Mouse (Mus musculus) gastrocnemius, adult 18-20 months (tissue): ENCODE measurements around the gene Gcnt3. TPM values are rescaled to one million over a fixed set of nuclear protein-coding genes. Genes with fewer than 3 reads are reported as not detected.

Source experiments
- DNase-seq: peaks from one replicate; pipeline ENCODE4 v3.0.0; 2021; ENCODE audit warnings: low spot score
- long read RNA-seq, 2 experiments: library from polyadenylated mRNA; stranded (forward); transcript quantifications; one replicate each; pipeline ENCODE4 v2.0.0; 2021
- total RNA-seq, 2 experiments: library from RNA; stranded (reverse); gene quantifications; 2 replicates each; pipeline ENCODE4 v1.2.3; 2021

Gcnt3 gene
- total RNA-seq: not detected
- long read RNA-seq, experiment 1: 0 reads
- long read RNA-seq, experiment 2: 0 reads

DNA sequence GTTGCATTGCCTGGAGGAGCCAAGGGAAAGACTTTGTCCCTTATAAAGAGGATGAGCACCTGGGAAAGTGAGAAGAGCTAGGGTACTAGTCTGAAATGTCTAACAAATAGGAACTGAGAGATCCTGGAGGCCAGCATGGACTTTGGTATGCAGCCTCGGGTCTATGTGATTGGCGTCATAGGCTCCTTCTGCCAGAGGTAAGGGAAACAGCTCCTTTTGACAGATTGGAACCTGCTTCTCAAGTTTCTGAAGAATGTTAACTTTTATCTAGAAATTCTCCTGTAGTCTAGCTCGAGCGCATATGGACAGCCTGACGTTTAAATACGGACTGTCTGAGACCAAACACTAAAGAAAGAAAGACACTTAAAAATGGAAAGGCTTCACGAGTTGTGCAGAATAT lies at the start of gene Gcnt3:
Gene Gcnt3, minus strand, starts transcription at position 101 of the 400 bp plus-strand sequence.
- DNase-seq: no peak

DNA sequence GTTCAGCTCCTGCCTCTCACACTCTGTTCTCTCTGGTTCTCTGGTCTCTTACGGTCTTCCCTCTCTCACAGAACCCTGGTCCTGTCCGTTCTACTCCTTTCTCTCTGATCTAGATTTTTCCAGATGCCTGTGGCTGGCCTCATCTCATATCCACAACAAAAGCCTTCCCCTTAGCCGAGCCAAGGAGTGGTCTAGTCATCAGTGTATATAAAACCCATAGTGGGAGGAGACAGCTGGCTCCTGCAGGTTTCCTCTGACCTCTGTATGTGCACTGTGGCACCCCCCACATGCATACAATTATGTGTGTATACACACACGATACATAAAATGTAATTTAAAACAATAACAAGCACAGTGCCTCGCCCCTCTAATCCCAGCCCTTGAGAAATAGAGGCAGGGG lies 49.5 kb upstream of the Gcnt3 start:
- no peak for DNase-seq

DNA sequence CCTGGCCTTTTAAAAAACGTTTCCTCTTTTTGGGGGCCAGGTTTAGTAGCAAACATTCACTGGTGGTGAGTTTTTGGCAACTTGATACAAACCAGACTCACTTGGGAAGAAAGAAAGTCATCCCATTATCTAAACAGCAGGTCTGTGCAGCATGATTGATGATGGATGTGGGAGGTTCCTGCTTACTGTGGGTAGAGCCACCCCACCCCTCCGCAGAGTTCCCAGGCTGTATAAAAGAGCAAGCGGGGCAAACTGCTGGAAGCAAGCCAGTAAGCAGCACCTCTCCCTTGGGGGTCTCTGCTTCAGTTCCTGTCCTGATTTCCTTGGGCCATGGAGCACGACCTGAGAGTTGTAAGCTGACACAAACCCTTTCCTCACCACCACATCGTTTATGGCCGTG lies 48.2 kb upstream of the Gcnt3 start:
- no peak for DNase-seq

DNA sequence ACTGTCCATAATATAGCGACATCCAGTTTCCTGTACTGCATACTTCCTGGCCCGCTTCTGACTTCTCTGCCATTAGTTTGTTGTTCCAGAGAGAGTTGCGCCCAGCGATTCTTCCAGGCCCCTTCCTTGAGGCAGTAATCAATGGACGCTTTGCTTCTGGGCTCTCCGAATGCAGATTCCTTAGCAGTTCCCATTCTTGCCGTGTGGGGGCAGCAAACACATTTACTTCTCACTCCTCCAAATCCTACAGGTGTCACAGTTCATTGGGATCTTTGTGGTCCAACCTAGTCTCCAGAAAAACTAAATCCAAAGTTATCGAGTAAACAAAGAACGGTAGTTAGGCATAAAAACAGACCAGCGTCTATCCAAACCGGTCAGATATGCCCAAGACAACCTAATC lies 46.2 kb upstream of the Gcnt3 start:
- peak; percentile 6 for DNase-seq

DNA sequence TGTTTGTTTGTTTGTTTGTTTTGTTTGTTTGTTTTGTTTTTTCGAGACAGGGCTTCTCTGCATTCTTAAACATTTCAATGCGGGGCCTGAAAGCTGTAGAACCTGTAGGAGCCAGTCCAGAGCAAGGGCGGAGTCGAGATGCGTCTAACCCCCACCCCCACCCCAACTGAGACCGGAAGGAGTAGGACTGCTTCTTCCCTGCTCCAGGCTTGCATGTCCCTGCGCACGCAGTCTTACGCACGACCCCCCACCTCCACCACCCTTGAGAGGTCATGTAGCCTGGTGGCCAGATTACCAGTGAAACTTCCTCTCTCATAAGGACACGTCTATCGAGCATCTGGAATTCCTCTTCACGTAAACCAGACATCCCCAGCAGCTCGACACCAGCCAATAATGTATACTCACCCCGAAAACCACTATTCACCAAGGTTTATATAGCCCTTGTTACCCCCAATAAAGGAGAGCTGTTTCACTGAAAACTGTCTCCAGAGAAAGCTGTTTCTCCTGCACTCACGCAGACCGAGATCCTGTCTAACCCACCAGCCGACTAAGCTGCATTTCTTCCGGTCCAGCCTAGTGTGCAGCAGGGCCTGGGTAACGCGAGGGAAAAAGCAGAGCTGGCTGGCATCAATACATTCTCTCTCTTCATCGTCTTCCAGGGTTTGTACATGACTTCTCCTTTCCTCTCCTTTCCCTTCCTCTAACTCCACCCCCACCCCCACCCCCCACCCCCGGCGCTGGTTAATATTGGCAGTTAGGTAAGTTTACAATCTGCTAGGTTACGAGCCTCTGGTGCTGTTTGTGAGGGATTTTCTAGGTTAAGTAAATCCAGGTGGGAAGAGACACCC lies 44.7 kb upstream of the Gcnt3 start:
- no peak for DNase-seq

DNA sequence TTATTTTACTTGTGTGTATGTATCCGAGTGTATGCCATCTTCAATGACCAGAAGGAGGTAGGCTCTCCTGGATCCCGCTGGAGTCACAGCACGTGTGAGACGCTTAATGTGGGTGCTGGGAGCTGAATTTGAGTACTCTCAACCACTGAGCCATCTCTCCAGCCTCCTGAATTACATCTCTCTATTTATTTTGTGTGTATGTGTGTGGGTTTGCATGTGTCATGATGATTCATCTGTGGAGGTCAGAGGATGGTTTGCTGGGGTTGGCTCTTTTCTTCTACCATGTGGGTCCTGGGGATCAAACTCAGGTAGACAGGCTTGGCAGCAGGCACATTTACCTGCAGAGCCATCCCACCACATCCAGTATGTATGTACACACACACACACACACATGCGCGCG lies 43.9 kb upstream of the Gcnt3 start:
- DNase-seq: no peak

DNA sequence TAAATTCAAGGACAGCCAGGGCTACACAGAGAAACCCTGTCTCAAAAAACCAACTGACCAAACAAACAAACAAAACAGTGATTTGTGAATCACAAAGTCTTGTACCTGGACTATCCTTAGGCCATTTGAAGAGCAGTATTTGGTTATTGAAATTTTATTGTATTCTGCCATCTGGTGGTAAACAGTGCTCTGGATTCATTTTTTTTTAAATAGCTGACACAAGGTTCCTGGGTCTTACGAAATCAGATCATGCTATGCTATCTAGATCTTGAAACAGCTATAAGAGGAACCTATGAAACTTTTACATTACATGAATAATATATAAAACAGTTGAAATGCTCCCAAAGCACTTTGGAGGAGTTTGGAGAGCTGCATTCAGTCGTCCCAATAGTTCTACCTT lies 43.1 kb upstream of the Gcnt3 start:
- DNase-seq: no peak

DNA sequence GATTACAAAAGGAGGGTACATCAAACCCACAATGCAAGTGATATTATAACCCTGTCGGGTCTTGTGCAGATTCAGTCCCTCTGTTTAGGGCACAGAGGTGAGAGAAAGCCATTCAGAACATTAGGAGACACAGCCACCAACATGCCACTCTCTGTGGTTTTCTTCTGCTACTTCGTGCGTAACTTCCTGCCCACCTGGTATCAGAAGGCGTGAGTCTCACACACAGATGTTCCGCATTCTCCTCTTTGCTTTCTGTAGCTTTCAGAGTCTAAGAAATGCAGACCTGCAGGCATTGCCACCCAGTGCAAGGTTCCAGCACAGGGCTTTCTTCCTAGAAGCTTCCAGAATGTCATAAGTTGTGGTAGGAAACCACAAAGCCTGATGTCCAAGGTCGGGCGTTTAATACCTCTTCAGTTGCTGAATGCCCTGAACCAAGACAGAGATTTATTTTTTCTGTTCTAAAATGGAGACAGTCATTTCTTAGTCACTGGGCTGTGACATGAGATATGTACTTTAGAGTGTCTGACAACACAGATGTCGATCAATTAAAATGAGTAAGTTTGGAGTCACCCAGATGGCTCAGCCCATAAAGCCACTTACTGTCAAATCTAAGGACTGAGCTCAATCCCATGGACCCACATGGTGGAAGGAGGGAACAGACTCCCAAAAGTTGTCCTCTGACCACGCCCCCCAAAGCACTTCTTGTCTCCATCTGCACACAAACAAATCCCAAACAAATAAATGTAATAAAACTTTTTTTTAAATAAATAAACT lies 42.3 kb upstream of the Gcnt3 start:
- no peak for DNase-seq

DNA sequence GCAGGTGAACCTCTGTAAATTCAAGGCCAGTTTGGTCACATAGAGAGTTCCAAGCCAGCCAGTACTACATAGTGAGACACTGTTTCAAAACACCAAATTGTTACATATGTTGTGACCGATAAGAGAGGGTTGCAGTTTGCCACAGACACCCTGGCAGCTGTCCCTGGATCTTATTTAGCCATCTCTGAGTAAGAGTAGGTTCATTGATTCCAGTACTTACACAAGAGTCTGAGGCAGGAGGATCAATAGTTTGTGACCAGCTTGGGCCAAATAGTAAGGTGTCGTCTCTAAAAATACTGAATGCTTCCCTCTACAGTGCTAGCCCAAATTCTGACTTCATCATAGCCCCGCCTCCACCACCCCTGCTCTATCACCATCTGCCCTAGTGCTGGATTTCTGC lies 40.1 kb upstream of the Gcnt3 start:
- DNase-seq: no peak

DNA sequence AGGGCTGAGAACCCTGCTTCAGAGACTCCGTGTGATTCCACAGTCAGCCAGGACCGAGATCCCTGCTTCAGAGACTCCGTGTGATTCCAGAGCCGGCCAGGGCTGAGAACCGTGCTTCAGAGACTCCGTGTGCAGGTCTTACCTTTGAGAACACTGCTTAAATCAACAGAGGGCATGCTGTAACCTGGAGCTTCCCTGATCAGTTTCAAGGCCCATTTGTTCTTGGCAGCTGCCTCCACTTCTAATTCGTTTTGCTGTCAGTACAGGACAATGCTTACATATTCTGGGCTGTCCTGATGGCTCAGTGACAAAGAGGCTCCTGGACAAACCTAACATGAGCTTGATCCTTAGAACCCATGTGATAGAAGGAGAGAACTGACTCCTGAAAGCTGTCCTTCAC lies 39.3 kb upstream of the Gcnt3 start:
- no peak for DNase-seq

DNA sequence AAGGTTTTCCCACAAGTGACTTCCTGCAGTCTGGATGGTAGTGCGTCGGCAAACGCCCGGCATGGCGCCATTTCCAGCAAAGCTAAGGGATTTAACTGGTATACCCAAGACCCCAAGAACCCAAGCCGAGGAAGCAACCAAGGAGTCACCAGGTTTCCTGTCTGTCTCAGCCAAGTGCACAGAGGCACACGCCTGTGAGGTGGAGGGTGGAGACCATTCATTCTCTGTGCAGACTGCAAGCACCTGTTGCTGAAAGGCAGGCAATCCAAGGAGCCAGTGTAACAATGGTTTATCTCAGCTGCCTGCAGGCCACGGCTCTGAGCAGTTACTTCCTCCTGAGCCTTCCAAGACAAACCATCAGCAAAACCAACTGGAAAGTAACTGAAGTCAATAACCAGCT lies 34.5 kb upstream of the Gcnt3 start:
- no peak for DNase-seq

DNA sequence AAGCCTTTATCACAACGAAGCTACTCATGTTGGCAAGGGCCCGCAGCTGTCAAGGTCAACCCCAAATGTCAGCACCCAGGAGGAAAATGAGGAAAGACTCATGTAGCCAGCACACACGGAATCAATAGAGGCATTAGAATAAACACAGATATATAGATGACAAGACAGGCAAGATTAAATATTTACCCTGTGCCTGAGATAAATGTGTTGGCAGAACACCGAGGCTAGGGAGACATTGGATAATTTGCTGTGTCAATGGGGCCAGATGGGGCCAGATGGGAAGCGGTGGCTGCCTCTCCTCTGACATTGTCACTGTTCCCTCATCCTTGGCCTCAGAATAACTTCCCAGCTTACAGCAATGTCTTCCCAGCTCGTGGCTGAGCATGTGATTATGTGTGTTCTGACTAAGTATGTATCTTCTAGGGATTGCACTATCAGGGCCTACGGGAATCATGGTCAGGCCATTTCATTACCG lies 32.1 kb upstream of the Gcnt3 start:
- no peak for DNase-seq

DNA sequence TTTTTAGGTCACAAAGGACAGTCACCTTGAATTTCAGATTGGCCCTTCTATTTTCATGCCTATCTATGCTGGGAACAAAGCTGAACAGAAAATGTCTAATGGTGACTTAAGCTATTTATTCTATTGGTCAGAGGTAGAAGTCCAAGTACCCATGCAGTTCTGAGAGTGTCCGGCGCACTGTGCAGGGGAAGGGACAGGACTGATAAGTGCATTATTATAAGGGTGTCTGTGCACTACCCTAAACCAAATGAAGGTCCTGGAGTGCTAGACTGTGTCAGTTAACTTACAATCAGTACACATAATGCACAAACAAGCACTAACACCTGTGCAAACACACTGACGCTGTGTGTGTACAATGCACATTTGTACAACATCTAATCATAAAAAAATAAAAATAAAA lies 29.6 kb upstream of the Gcnt3 start:
- no peak for DNase-seq

DNA sequence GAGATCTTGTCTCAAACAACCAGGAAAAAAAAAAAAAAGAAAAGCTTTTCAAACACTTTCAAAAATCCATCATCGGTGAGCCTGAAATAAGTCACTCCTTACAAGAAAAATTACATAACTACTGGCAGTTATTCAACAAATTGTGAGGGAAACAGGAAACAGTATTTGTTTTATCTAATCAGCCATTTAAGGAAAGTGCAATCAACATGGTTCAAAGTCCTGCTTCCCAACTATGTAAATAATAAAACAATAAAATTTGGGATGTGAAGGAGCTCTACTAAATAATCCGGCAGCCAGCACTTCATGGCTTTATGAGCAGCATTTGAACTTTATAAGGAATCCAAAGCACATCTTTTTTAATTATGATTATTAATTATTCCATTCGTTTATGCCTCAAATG lies 24.1 kb upstream of the Gcnt3 start:
- DNase-seq: no peak

DNA sequence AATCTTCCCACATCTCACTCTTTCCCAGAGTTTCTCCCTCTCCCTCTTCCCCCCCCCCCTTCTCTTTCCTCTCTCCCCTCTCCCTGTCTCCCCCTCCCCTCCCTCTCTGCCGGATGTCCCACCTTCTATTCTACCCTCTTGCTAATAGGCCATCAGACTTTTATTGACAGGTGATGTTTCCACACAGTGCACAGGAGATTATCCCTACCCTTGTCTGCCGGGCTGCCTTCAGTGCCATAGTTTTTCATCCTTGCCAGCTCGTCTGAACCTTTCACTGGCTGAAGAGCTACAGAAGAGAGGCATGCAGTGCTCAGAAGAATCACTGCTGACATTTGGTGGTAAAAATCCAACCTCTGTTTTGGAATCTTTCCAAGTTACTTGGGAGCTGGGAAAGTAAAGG lies 15.5 kb upstream of the Gcnt3 start:
- DNase-seq: no peak

DNA sequence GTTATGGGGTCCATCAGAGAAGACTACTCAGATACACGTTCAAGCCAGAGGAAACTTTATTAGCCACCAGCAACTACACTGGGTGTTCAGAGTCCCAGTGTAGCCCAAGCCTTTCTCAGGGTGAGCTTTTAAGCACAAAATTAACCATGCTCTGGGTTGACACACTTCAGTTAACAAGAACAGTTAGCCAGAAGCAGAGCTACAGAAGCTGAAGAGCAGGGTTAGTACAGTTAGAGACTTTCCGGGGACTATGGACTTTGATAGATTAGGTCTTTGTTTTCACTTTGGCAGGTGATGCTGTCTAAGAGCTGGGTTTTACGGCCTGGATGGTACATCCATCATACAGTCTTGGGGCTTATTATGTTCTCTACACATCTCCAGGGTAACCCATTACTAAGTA lies 14.8 kb upstream of the Gcnt3 start:
- DNase-seq: no peak

DNA sequence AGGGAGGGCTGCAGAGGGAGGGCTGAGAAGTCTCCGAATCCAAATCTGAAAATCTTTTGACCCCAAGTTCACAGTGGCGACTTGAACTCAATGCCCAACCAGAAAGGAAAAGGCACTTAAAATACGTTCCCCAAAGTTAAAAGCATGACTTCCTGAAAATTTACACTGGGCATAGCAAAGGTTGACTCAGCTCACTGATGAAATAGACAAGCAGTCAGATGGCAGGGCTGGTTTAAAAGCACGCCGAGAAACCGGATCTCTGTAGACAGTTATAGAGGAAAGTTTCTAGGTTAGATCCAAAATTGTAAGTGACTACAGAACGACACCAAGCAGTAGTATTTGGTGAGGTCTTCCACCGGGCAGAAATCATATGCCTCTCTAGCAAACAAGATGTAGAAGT lies 12.0 kb upstream of the Gcnt3 start:
- DNase-seq: no peak

DNA sequence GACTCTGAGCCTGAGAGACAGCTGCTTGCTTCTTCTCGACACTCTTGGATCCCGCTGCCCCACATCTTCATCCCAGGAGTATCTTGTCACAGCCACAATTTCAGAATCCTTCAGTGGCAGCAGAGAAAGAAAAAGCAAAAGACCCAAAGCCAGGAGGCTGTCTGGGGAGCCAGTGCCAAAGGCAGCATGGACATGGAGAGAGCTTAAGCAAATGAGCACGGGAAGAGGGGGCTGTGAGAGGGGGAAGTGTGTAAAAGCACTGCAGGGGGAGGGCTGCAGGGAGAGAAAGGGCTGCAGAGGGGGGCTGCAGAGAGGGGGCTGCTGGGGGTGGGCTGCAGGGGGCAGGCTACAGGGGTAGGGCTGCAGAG lies 11.5 kb upstream of the Gcnt3 start:
- DNase-seq: no peak

DNA sequence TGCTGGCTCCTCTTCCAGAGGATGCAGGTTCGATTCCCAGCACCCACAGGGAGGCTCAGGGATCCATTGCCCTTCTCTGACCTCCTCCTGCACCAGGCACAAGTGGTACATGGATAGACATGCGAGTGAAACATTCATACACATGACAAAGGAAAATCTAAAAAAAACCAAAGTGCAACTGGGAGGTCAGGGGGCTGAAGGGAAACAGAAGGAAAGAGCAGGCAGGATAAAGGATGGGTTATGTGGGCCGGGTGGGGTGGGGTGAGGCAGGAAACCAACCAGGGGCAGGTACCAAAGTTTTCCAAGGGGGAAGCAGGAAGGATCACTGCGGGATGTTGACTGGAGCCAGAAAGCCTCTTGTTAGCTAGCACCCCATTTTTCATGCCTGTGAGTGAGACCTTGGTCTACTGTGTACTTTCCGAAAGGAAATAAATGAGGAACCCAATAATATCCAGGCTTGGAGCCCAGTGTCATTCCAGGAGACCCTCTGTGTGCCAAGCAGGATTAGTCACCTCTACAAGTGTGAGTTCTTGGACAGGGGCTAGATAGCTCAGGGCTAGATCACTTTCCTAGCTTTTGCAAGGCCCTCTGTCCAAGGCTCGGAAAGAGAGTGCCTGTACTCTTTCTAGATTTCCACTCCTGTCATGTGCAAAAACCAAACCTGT lies 11.0 kb upstream of the Gcnt3 start:
- DNase-seq: peak; percentile 76

DNA sequence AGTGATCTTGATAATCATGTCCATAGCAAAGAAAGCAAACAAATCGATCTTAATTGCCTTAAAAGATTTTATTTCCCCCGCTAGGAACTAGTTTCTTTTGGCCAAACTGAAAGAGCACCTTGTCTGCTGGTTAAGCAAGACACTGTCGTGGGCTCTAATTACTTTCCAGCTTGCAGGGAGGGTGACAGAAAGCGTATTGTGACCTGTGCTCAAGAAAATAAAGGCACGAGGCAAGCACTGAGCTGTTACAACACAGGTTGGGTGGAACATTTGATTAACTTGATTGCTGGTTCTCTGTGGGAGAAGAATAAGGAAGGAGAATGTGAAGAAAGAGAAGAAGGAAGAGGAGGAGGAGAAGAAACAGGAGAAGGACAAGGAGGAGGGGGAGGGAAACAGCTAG lies 10.4 kb upstream of the Gcnt3 start:
- DNase-seq: no peak

DNA sequence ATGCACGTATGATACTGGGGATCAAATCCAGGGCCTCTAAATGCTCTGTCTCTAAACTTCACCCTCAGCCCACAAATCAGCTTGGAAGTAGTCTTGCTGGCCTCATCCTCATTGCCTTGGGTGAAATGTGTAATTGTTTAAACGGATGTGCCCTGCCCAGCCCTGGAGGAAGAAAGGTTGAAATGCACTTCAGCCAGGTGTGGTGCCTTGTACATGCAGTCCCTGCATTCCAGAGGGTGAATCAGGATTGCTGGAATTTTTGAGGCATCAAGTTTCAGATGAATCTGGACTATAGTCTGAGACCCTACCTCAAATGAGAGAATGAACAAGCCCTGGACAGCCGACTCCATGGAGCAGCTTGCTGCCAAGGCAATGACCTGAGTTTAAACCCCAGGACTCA lies 10.0 kb upstream of the Gcnt3 start:
- DNase-seq: no peak

DNA sequence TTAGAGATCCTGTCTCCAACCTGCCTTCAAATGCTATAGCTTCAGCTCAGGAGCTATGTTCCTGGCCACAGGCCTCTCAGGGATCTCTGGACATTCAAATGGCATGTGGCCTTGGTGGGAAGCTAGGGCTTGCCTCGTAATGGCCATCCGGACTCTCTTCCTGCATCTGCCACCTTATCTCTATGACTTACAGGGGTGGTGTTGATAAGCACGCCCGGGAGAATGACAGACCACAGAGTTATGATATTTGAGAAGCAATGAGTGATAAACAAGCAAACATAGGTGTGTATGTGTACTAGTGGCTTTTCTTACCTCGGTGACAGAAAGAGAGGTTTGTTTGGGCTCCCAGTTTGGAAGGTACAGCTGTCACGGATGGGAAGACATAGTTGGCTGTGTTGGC lies 8.4 kb upstream of the Gcnt3 start:
- DNase-seq: no peak
